In the genomic region with DNA sequence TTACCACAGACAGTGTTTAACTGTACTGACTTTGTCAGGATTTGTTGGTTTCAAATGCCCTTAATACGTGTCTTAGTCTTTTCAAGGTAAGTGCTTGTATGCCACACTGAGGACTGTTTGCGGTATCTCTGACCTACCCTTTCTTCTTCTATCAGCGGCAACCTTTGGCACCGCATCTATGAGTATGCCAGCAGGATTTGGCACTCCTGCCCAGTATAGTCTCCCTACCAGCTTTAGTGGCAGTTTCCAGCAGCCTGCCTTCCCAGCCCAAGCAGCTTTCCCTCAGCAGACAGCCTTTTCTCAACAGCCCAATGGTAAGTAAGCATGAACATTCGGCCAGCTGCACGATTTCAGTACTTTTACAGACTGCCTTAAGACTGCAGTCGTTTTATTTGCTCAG, we compare ENCODE assay signal across 19 mouse cellular contexts. TPM values are rescaled to one million over a fixed set of nuclear protein-coding genes. Genes with fewer than 3 reads are reported as not detected.
"Had no signal": no experiment of that assay in that cellular context is flagged by ENCODE, and none has a peak within 500 bp of the region (broad histone marks: within the 10 kb centered on the region; RNA-seq: fewer than 3 reads in every experiment).

No protein-coding gene starts in this region.

- H3K4me3 ChIP-seq: limb, embryonic 15.5 days; liver, embryonic 12.5 days; midbrain, embryonic 10.5 days had no signal

- H3K9ac ChIP-seq: limb, embryonic 15.5 days; liver, embryonic 12.5 days; lung, embryonic 14.5 days had no signal

- H3K4me1 ChIP-seq: limb, embryonic 15.5 days; liver, embryonic 12.5 days; midbrain, embryonic 10.5 days had no signal

- H3K27ac ChIP-seq: limb, embryonic 15.5 days; liver, embryonic 12.5 days; midbrain, embryonic 10.5 days; stomach, postnatal 0 days had no signal

- H3K9me3 ChIP-seq: limb, embryonic 15.5 days; liver, embryonic 12.5 days; midbrain, embryonic 10.5 days had no signal

- ATAC-seq: liver, embryonic 12.5 days had no signal

- DNase-seq: kidney, adult 8-10 months; kidney, postnatal 25 days; layer of hippocampus, adult 9-11 months; layer of hippocampus, postnatal 36 days; lung, embryonic 14.5 days; lung, postnatal 10 days; lung, postnatal 4 days; midbrain, embryonic 14.5 days; right cerebral cortex, postnatal 14 days; thymus, postnatal 25 days had no signal

- H3K4me2 ChIP-seq: limb, embryonic 15.5 days; liver, embryonic 12.5 days; lung, embryonic 14.5 days had no signal

- H3K27me3 ChIP-seq: limb, embryonic 15.5 days; liver, embryonic 12.5 days had no signal

RNA-seq across cellular contexts. Expression of gene A030005L19Rik, which starts 19.9 kb away (rescaled TPM):
- polyA plus RNA-seq: kidney, embryonic 16.5 days; limb, embryonic 11.5 days; lung, embryonic 14.5 days; neural tube, embryonic 14.5 days; stomach, postnatal 0 days had no signal

RNA-seq across cellular contexts. Expression of gene A030014E15Rik, which starts 31.4 kb away (rescaled TPM):
- polyA plus RNA-seq: kidney, embryonic 16.5 days; limb, embryonic 11.5 days; limb, embryonic 15.5 days; liver, embryonic 12.5 days; liver, embryonic 16.5 days; lung, embryonic 14.5 days; midbrain, embryonic 10.5 days; midbrain, embryonic 14.5 days; neural tube, embryonic 14.5 days; stomach, postnatal 0 days; urinary bladder, adult 2 months had no signal

RNA-seq across cellular contexts. Expression of gene Gm6217, which starts 37.9 kb away (rescaled TPM):
- polyA plus RNA-seq: kidney, embryonic 16.5 days; limb, embryonic 11.5 days; limb, embryonic 15.5 days; liver, embryonic 12.5 days; liver, embryonic 16.5 days; lung, embryonic 14.5 days; midbrain, embryonic 10.5 days; midbrain, embryonic 14.5 days; neural tube, embryonic 14.5 days; stomach, postnatal 0 days; urinary bladder, adult 2 months had no signal

RNA-seq across cellular contexts. Expression of gene A030003K21Rik, which starts 49.9 kb away (rescaled TPM):
- polyA plus RNA-seq: kidney, embryonic 16.5 days; limb, embryonic 11.5 days; limb, embryonic 15.5 days; liver, embryonic 12.5 days; liver, embryonic 16.5 days; lung, embryonic 14.5 days; midbrain, embryonic 10.5 days; midbrain, embryonic 14.5 days; neural tube, embryonic 14.5 days; stomach, postnatal 0 days; urinary bladder, adult 2 months had no signal
